Comparison of ENCODE assay signal across 9 mouse cellular contexts in the genomic region with DNA sequence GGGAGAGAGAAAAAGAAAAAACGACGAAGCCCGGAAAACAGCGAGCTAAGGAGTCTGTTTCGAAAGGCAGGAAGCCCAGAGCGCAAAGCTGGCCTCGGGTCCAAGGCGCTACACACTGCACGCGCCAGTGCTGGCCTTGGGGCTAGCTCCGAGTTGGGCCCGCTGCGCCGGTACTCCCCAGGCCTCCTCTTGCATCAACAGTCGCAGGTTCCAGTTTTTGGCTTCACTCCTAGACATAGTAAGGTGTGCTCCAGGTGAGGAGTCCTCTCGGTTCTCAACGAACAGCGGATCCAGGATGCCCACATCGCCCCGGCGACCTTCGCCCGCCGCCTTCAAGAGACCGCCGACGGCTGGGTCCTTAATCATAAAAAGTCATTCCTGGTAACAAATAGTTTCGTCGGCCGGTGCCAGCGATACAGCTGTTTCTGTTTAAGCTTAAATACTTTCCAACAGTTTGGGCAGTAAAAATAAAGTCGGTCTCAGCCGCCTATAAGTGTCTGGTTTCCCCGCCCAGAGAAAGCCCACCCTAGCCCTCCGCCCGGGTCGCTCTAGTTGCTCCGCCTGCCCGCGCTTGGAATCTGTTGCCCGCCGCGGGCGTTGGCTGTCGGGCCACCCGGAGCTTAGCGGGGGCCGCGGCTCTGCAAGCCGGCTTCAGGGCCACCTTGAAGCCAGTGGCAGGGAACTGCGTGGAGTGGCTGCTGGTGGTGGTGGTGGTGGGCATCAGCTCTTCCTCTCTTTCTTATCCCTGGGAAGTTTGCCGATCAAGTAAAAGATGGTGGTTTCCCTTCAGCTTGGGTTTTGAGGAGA. TPM values are rescaled to one million over a fixed set of nuclear protein-coding genes. Genes with fewer than 3 reads are reported as not detected.
DNase-seq lines count a peak whose midpoint lies in the region; ATAC-seq and TF ChIP-seq lines count a peak whose summit lies in the region.
"Had no signal": no experiment of that assay in that cellular context is flagged by ENCODE, and none has a peak within 500 bp of the region (broad histone marks: within the 10 kb centered on the region; RNA-seq: fewer than 3 reads in every experiment).

No protein-coding gene starts in this region.

- peaks cover 27% of the 10 kb centered on the region for H3K4me1 ChIP-seq in liver, adult 2 months (ENCODE audit: control insufficient read depth, insufficient read depth, low read length)
- H3K4me1 ChIP-seq in forebrain, embryonic 13.5 days, result peaks cover 74% of the 10 kb centered on the region
- peaks cover 38% of the 10 kb centered on the region for H3K4me1 ChIP-seq in midbrain, embryonic 14.5 days (ENCODE audit: control insufficient read depth, insufficient read depth, low read length)

- no peaks in the 10 kb centered on the region for H3K9me3 ChIP-seq in forebrain, embryonic 13.5 days (replicated peaks)
- H3K9me3 ChIP-seq in midbrain, embryonic 14.5 days (ENCODE audit: control insufficient read depth, low read length), result no peaks in the 10 kb centered on the region

- DNase-seq in cerebellum, adult 9-10 months, result peak; percentile 46
- DNase-seq in cerebellum, adult 11 months, result no peak
- DNase-seq in liver, adult 2 months (ENCODE audit: extremely low read depth, low read depth, low spot score), result peak; percentile 33
- no peak for DNase-seq in liver
- DNase-seq in midbrain, embryonic 14.5 days, result peak; percentile 40
- no peak for DNase-seq in layer of hippocampus, adult 9-10 months (ENCODE audit: low spot score)

- WGBS in liver, adult 2 months, result 10% methylated on average over 52 of the region's 52 CpGs
- under 1% methylated on average over 52 of the region's 52 CpGs for WGBS in forebrain, embryonic 13.5 days
- WGBS in midbrain, embryonic 14.5 days, result under 1% methylated on average over 52 of the region's 52 CpGs

- no peak overlapping the region for H3K4me3 ChIP-seq in liver, adult 2 months (ENCODE audit: insufficient read depth, low read depth, low read length)
- 0 out of 2 replicates have a peak overlapping the region, but pooled peaks have one; percentile 75 for H3K4me3 ChIP-seq in forebrain, embryonic 13.5 days
- 0 out of 2 replicates have a peak overlapping the region, but pooled peaks have one; percentile 3 for H3K4me3 ChIP-seq in midbrain, embryonic 14.5 days (replicated peaks; ENCODE audit: low read depth, low read length)

- TF ChIP-seq CTCF in liver, adult 2 months (IDR thresholded peaks at IDR 0.05; ENCODE audit: low read depth, low read length), result no peak

- TF ChIP-seq POLR2A in liver, adult 2 months (IDR thresholded peaks at IDR 0.05; ENCODE audit: extremely low read depth, insufficient read depth, low read length), result no peak

- H3K27ac ChIP-seq in liver, adult 2 months (replicated peaks; ENCODE audit: insufficient read depth, low read depth, low read length), result no peak overlapping the region
- H3K27ac ChIP-seq in forebrain, embryonic 13.5 days, result no peak overlapping the region
- no peak overlapping the region for H3K27ac ChIP-seq in midbrain, embryonic 14.5 days (replicated peaks; ENCODE audit: low read depth, low read length)

- no peak overlapping the region for H3K9ac ChIP-seq in liver, adult 2 months (ENCODE audit: low read depth, low read length)
- H3K9ac ChIP-seq in forebrain, embryonic 13.5 days, result no peak overlapping the region
- H3K9ac ChIP-seq in midbrain, embryonic 14.5 days (replicated peaks; ENCODE audit: low read length), result no peak overlapping the region

- H3K27me3 ChIP-seq in liver, adult 2 months (ENCODE audit: control insufficient read depth, insufficient read depth, low read length), result peaks cover 4% of the 10 kb centered on the region; the same call in 1 of the 2 replicates
- H3K27me3 ChIP-seq in forebrain, embryonic 13.5 days, result peaks cover 84% of the 10 kb centered on the region
- H3K27me3 ChIP-seq in midbrain, embryonic 14.5 days (ENCODE audit: control insufficient read depth, insufficient read depth, low read length), result peaks cover 77% of the 10 kb centered on the region

- no peak overlapping the region; the same call in 1 of the 2 replicates for H3K4me2 ChIP-seq in forebrain, embryonic 13.5 days
- peak overlapping the region; percentile 74 for H3K4me2 ChIP-seq in midbrain, embryonic 14.5 days (ENCODE audit: low read length)

- H3K36me3 ChIP-seq in liver, adult 2 months (ENCODE audit: control insufficient read depth, insufficient read depth, low read length), result no peaks in the 10 kb centered on the region; the same call in 1 of the 2 replicates
- H3K36me3 ChIP-seq in forebrain, embryonic 13.5 days (ENCODE audit: poor library complexity, severe bottlenecking), result peaks cover 10% of the 10 kb centered on the region
- peaks cover 11% of the 10 kb centered on the region for H3K36me3 ChIP-seq in midbrain, embryonic 14.5 days (ENCODE audit: control insufficient read depth, insufficient read depth, low read length)

- no peak for ATAC-seq in forebrain, embryonic 13.5 days
- no peak for ATAC-seq in midbrain, embryonic 14.5 days (ENCODE audit: low FRiP score, low TSS enrichment)
- ATAC-seq in inflammation-experienced regulatory T-cells, adult 6 months, result no peak

- no peaks in the 10 kb centered on the region for H3K79me2 ChIP-seq in liver, adult 2 months (ENCODE audit: control insufficient read depth, insufficient read depth, low read length)

RNA-seq across cellular contexts. Expression of a gene that starts 1.9 kb away (rescaled TPM):
- total RNA-seq in liver, adult 2 months (2014; rRNA removed), result 4.3 and 5.1 TPM in 2 replicates
- polyA plus RNA-seq in liver, adult 2 months (2012; rRNA removed), result 1.7 and 4.4 TPM in 2 replicates
- polyA plus RNA-seq in forebrain, embryonic 13.5 days (2015; fragmentation: Nextera tagmentation; extraction: Ambion mirVana), result 9.8 and 12.3 TPM in 2 replicates
- 11.5 and 12.4 TPM in 2 replicates for polyA plus RNA-seq in midbrain, embryonic 14.5 days (2014; fragmentation: Nextera tagmentation; extraction: Ambion mirVana)
- 1 to 10 TPM; 6.5 to 7.6 (median 7.5) TPM for polyA plus RNA-seq in inflammation-experienced regulatory T-cells, adult 6 months (2017; shearing (Covaris generic))

RNA-seq across cellular contexts. Expression of a gene that starts 19.9 kb away (rescaled TPM):
- 3.9 and 4.9 TPM in 2 replicates for total RNA-seq in liver, adult 2 months (2014; rRNA removed)
- 2.9 and 4.1 TPM in 2 replicates for polyA plus RNA-seq in liver, adult 2 months (2012; rRNA removed)
- polyA plus RNA-seq in forebrain, embryonic 13.5 days (2015; fragmentation: Nextera tagmentation; extraction: Ambion mirVana), result 45.2 and 52.0 TPM in 2 replicates
- polyA plus RNA-seq in midbrain, embryonic 14.5 days (2014; fragmentation: Nextera tagmentation; extraction: Ambion mirVana), result 15.6 and 20.7 TPM in 2 replicates
- polyA plus RNA-seq in inflammation-experienced regulatory T-cells, adult 6 months (2017; shearing (Covaris generic)), result 1 to 10 TPM in 2 of 3 experiments, under 1 TPM in 1; 0.83 to 1.6 (median 1.0) TPM

RNA-seq across cellular contexts. Expression of a gene that starts 43.4 kb away (rescaled TPM):
- 2.8 and 2.9 TPM in 2 replicates for total RNA-seq in liver, adult 2 months (2014; rRNA removed)
- polyA plus RNA-seq in liver, adult 2 months (2012; rRNA removed), result 7.9 and 8.2 TPM in 2 replicates
- polyA plus RNA-seq in forebrain, embryonic 13.5 days (2015; fragmentation: Nextera tagmentation; extraction: Ambion mirVana), result 10.2 and 11.5 TPM in 2 replicates
- polyA plus RNA-seq in midbrain, embryonic 14.5 days (2014; fragmentation: Nextera tagmentation; extraction: Ambion mirVana), result 19.0 and 19.3 TPM in 2 replicates
- 1 to 10 TPM; 2.0 to 3.6 (median 2.3) TPM for polyA plus RNA-seq in inflammation-experienced regulatory T-cells, adult 6 months (2017; shearing (Covaris generic))

RNA-seq across cellular contexts. Expression of a gene that starts 54.7 kb away (rescaled TPM):
- total RNA-seq in liver, adult 2 months (2014; rRNA removed), result not detected in 2 replicates
- not detected in 2 replicates for polyA plus RNA-seq in liver, adult 2 months (2012; rRNA removed)
- not detected in 2 replicates for polyA plus RNA-seq in forebrain, embryonic 13.5 days (2015; fragmentation: Nextera tagmentation; extraction: Ambion mirVana)
- not detected in 2 replicates for polyA plus RNA-seq in midbrain, embryonic 14.5 days (2014; fragmentation: Nextera tagmentation; extraction: Ambion mirVana)
- polyA plus RNA-seq in inflammation-experienced regulatory T-cells, adult 6 months (2017; shearing (Covaris generic)), result not detected
- total RNA-seq: heart, postnatal 36 days had no signal

Comparison
In these comparisons a context has a peak if more than half of its experiments do, and no peak if none do; other contexts are left out.
1. DNase-seq: peak in cerebellum, adult 9-10 months (single experiment), liver, adult 2 months (single experiment) and midbrain, embryonic 14.5 days (single experiment); none in cerebellum, adult 11 months (single experiment), liver (single experiment) and layer of hippocampus, adult 9-10 months (single experiment).